Mouse (Mus musculus) left cerebral cortex, postnatal 10 days (tissue): ENCODE measurements around the gene Rufy3. TPM values are rescaled to one million over a fixed set of nuclear protein-coding genes. Genes with fewer than 3 reads are reported as not detected.
A peak's percentile ranks its signal among the peaks of the same experiment; 100 is the strongest.
"Not testable (repeated sequence)": the region's sequence is repeated elsewhere in the genome, so short reads cannot be mapped to it uniquely, and the experiment has no call there.

Experiments used
- DNase-seq, 2 experiments: peaks; one replicate each; pipeline ENCODE4 v3.0.0; 2021 to 2022; ENCODE audit warnings: low spot score in 2 of 2, mixed read lengths in 1 of 2; ENCODE audit errors: extremely low spot score in 1 of 2
- intact Hi-C: fragments of 180-260 bp; cut with DNase I; formaldehyde crosslinking; loops from one replicate; pipeline ENCODE4 v1.15.1; 2025
- total RNA-seq, 2 experiments: library from RNA; stranded (reverse); gene quantifications; 2 replicates each; pipeline ENCODE4 v1.2.3; 2021

Gene Rufy3
- 100 to 1,000 TPM; 217 to 229 TPM for total RNA-seq

GRCm38 (mm10) chr5:88564501-88565147 lies at the start of gene Rufy3:
Gene Rufy3, plus strand, starts transcription at chr5:88565040.
- intact Hi-C loops = no loop called here
- DNase-seq = peak; percentile 63 to 90

GRCm38 (mm10) chr5:88519232-88519631 lies 45.6 kb upstream of the Rufy3 start:
- peak in 1 of 2 experiments; percentile 29 for DNase-seq
- intact Hi-C loops = no loop called here

- intact Hi-C loops = no loop called here
- no peak for DNase-seq
These were observed 37.2 kb upstream of the Rufy3 start, which contains the start of gene Jchain for GRCm38 (mm10) chr5:88527657-88528056. Gene Jchain, minus strand, starts transcription at chr5:88527891.

- no peak for DNase-seq
- intact Hi-C loops = no loop called here
These were observed 33.9 kb upstream of the Rufy3 start for GRCm38 (mm10) chr5:88530908-88531307.

- intact Hi-C loops = no loop called here
- DNase-seq = no peak
These were observed 30.1 kb upstream of the Rufy3 start for GRCm38 (mm10) chr5:88534697-88535096.

- intact Hi-C loops = loop anchor here (5.0 kb wide), 1 partner anchor 1689 kb away; no protein-coding TSS in a partner anchor
- no peak for DNase-seq
These were observed 24.0 kb upstream of the Rufy3 start for GRCm38 (mm10) chr5:88540845-88541244.

GRCm38 (mm10) chr5:88542651-88543282 lies 22.1 kb upstream of the Rufy3 start:
- intact Hi-C loops = loop anchor here (5.0 kb wide), 1 partner anchor 1690 kb away; no protein-coding TSS in a partner anchor
- DNase-seq = peak; percentile 44 to 47

GRCm38 (mm10) chr5:88544411-88544810 lies 20.4 kb upstream of the Rufy3 start:
- intact Hi-C loops = loop anchor here (5.0 kb wide), 1 partner anchor 1692 kb away; no protein-coding TSS in a partner anchor
- not testable (repeated sequence) for DNase-seq

GRCm38 (mm10) chr5:88545536-88545935 lies 19.3 kb upstream of the Rufy3 start:
- no peak for DNase-seq
- intact Hi-C loops = no loop called here

- intact Hi-C loops = no loop called here
- no peak for DNase-seq
These were observed 11.4 kb upstream of the Rufy3 start for GRCm38 (mm10) chr5:88553271-88554085.

GRCm38 (mm10) chr5:88554086-88554886 lies 10.6 kb upstream of the Rufy3 start, which contains the start of gene Utp3:
Gene Utp3, plus strand, starts transcription at chr5:88554462.
- DNase-seq = peak; percentile 93
- intact Hi-C loops = no loop called here

GRCm38 (mm10) chr5:88558991-88559390 lies 5.8 kb upstream of the Rufy3 start:
- intact Hi-C loops = no loop called here
- no peak for DNase-seq

- intact Hi-C loops = no loop called here
These were observed 3.6 kb upstream of the Rufy3 start for GRCm38 (mm10) chr5:88561080-88561814.

GRCm38 (mm10) chr5:88562863-88563780 lies 1.7 kb upstream of the Rufy3 start:
- no peak for DNase-seq
- intact Hi-C loops = no loop called here

More at GRCm38 (mm10) chr5:88561080-88561814, 3.6 kb upstream of the Rufy3 start:
- DNase-seq = no peak

GRCm38 (mm10) chr5:88565148-88566033 lies 551 bp downstream of the Rufy3 start:
- intact Hi-C loops = no loop called here
- peak in 1 of 2 experiments; percentile 81 for DNase-seq
